Mouse (Mus musculus): ENCODE results near the gene Mast1. TPM values are rescaled to one million over a fixed set of nuclear protein-coding genes. Genes with fewer than 3 reads are reported as not detected.

Gene Mast1
- total and polyA plus RNA-seq, 2 experiments from 2014 or later, result not detected

- Histone ChIP-seq H3K27ac (ENCODE audit: low read depth) (no peak overlapping the region), H3K4me1 (ENCODE audit: control insufficient read depth, insufficient read depth) (peaks cover 25% of the 10 kb centered on the region), H3K4me2 (ENCODE audit: low read depth, low read length) (peak overlapping the region; percentile 77), H3K9ac (replicated peaks; ENCODE audit: low read depth, low read length) (peak overlapping the region; percentile 84; the same call in 1 of the 2 replicates), H3K36me3 (replicated peaks; ENCODE audit: control insufficient read depth, insufficient read depth, low read length) (peaks cover 30% of the 10 kb centered on the region), H3K4me3 (ENCODE audit: low read depth, low read length) (no peak overlapping the region), H3K9me3 (replicated peaks; ENCODE audit: control insufficient read depth, low read length) (no peaks in the 10 kb centered on the region), H3K27me3 (ENCODE audit: control insufficient read depth, insufficient read depth, low read length) (no peaks in the 10 kb centered on the region)
- 43% methylated on average over 5 of the region's 5 CpGs for WGBS
- DNase-seq (ENCODE audit: low spot score) (no peak), ATAC-seq (ENCODE audit: insufficient read depth, low read depth) (no peak)
- TF ChIP-seq CTCF (IDR thresholded peaks at IDR 0.05; ENCODE audit: low read depth) (no peak), EP300 (IDR thresholded peaks at IDR 0.05; ENCODE audit: low read depth) (no peak)
Observed at GRCm38 (mm10) chr8:84970913-84971312, 33.8 kb upstream of the Mast1 start.

GRCm38 (mm10) chr8:84970135-84970790 is 33.1 kb upstream of the Mast1 start:
- WGBS, result 9% methylated on average over 21 of the region's 21 CpGs
- H3K27me3 ChIP-seq (ENCODE audit: control insufficient read depth, insufficient read depth, low read length), result no peaks in the 10 kb centered on the region
- H3K4me1 ChIP-seq (ENCODE audit: control insufficient read depth, insufficient read depth), result peaks cover 26% of the 10 kb centered on the region
- H3K9me3 ChIP-seq (replicated peaks; ENCODE audit: control insufficient read depth, low read length), result no peaks in the 10 kb centered on the region
- peak overlapping the region; percentile 84 for H3K9ac ChIP-seq (replicated peaks; ENCODE audit: low read depth, low read length)
- H3K4me3 ChIP-seq (ENCODE audit: low read depth, low read length), result peak overlapping the region; percentile 68
- H3K27ac ChIP-seq (ENCODE audit: low read depth), result peak overlapping the region; percentile 83
- DNase-seq (ENCODE audit: low spot score) (no peak), ATAC-seq (ENCODE audit: insufficient read depth, low read depth) (no peak)
- TF ChIP-seq EP300 (IDR thresholded peaks at IDR 0.05; ENCODE audit: low read depth) (0 out of 2 replicates have a peak, but pooled peaks have one; percentile 4), CTCF (IDR thresholded peaks at IDR 0.05; ENCODE audit: low read depth) (no peak)
- peaks cover 30% of the 10 kb centered on the region for H3K36me3 ChIP-seq (replicated peaks; ENCODE audit: control insufficient read depth, insufficient read depth, low read length)
- H3K4me2 ChIP-seq (ENCODE audit: low read depth, low read length), result peak overlapping the region; percentile 77

GRCm38 (mm10) chr8:84969241-84970134 is 32.3 kb upstream of the Mast1 start, which contains the start of the genes Gm49661, Prdx2 and Rnaseh2a:
Gm49661 (minus strand) TSS chr8:84969433.
Prdx2 (plus strand) TSS chr8:84969587.
Rnaseh2a (minus strand) TSS chr8:84969767.
- peak; percentile 59 for ATAC-seq (ENCODE audit: insufficient read depth, low read depth)
- WGBS, result under 1% methylated on average over 56 of the region's 56 CpGs

GRCm38 (mm10) chr8:84968650-84969049 is 31.5 kb upstream of the Mast1 start:
- peak overlapping the region; percentile 68 for H3K4me3 ChIP-seq (ENCODE audit: low read depth, low read length)
- peak overlapping the region; percentile 77 for H3K4me2 ChIP-seq (ENCODE audit: low read depth, low read length)
- ATAC-seq (ENCODE audit: insufficient read depth, low read depth) (no peak), DNase-seq (ENCODE audit: low spot score) (peak; percentile 33)
- 17% methylated on average over 2 of the region's 2 CpGs for WGBS
- no peaks in the 10 kb centered on the region for H3K9me3 ChIP-seq (replicated peaks; ENCODE audit: control insufficient read depth, low read length)
- H3K9ac ChIP-seq (replicated peaks; ENCODE audit: low read depth, low read length), result peak overlapping the region; percentile 84
- H3K4me1 ChIP-seq (ENCODE audit: control insufficient read depth, insufficient read depth), result peaks cover 30% of the 10 kb centered on the region
- TF ChIP-seq EP300 (IDR thresholded peaks at IDR 0.05; ENCODE audit: low read depth), result no peak
- no peak for TF ChIP-seq CTCF (IDR thresholded peaks at IDR 0.05; ENCODE audit: low read depth)
- peak overlapping the region; percentile 83 for H3K27ac ChIP-seq (ENCODE audit: low read depth)
- H3K27me3 ChIP-seq (ENCODE audit: control insufficient read depth, insufficient read depth, low read length), result no peaks in the 10 kb centered on the region
- peaks cover 26% of the 10 kb centered on the region for H3K36me3 ChIP-seq (replicated peaks; ENCODE audit: control insufficient read depth, insufficient read depth, low read length)

More at GRCm38 (mm10) chr8:84969241-84970134, 32.3 kb upstream of the Mast1 start, which contains the start of the genes Gm49661, Prdx2 and Rnaseh2a:
- H3K27ac ChIP-seq (ENCODE audit: low read depth), result peak within 1 kb of the TSS; percentile 83
- TF ChIP-seq CTCF (IDR thresholded peaks at IDR 0.05; ENCODE audit: low read depth) (no peak), EP300 (IDR thresholded peaks at IDR 0.05; ENCODE audit: low read depth) (peak; percentile 19; the same call in 1 of the 2 replicates)
- H3K9me3 ChIP-seq (replicated peaks; ENCODE audit: control insufficient read depth, low read length), result no peaks in the 10 kb centered on the region
- peaks cover 30% of the 10 kb centered on the region for H3K4me1 ChIP-seq (ENCODE audit: control insufficient read depth, insufficient read depth)
- H3K4me3 ChIP-seq (ENCODE audit: low read depth, low read length), result peak within 1 kb of the TSS; percentile 68
- H3K9ac ChIP-seq (replicated peaks; ENCODE audit: low read depth, low read length), result peak within 1 kb of the TSS; percentile 84
- peaks cover 30% of the 10 kb centered on the region for H3K36me3 ChIP-seq (replicated peaks; ENCODE audit: control insufficient read depth, insufficient read depth, low read length)
- peak within 1 kb of the TSS; percentile 77 for H3K4me2 ChIP-seq (ENCODE audit: low read depth, low read length)
- no peaks in the 10 kb centered on the region for H3K27me3 ChIP-seq (ENCODE audit: control insufficient read depth, insufficient read depth, low read length)
- DNase-seq (ENCODE audit: low spot score), result peak; percentile 71

GRCm38 (mm10) chr8:84967532-84968304 is 30.6 kb upstream of the Mast1 start:
- TF ChIP-seq EP300 (IDR thresholded peaks at IDR 0.05; ENCODE audit: low read depth), result no peak
- no peak for TF ChIP-seq CTCF (IDR thresholded peaks at IDR 0.05; ENCODE audit: low read depth)
- WGBS, result 86% methylated on average over 13 of the region's 13 CpGs
- H3K9ac ChIP-seq (replicated peaks; ENCODE audit: low read depth, low read length), result no peak overlapping the region
- peak overlapping the region; percentile 24; the same call in 1 of the 2 replicates for H3K27ac ChIP-seq (ENCODE audit: low read depth)
- H3K9me3 ChIP-seq (replicated peaks; ENCODE audit: control insufficient read depth, low read length), result no peaks in the 10 kb centered on the region
- H3K4me2 ChIP-seq (ENCODE audit: low read depth, low read length), result no peak overlapping the region
- H3K4me3 ChIP-seq (ENCODE audit: low read depth, low read length), result no peak overlapping the region
- peaks cover 20% of the 10 kb centered on the region for H3K36me3 ChIP-seq (replicated peaks; ENCODE audit: control insufficient read depth, insufficient read depth, low read length)
- DNase-seq (ENCODE audit: low spot score) (no peak), ATAC-seq (ENCODE audit: insufficient read depth, low read depth) (no peak)
- no peaks in the 10 kb centered on the region for H3K27me3 ChIP-seq (ENCODE audit: control insufficient read depth, insufficient read depth, low read length)
- H3K4me1 ChIP-seq (ENCODE audit: control insufficient read depth, insufficient read depth), result peaks cover 30% of the 10 kb centered on the region
